Mouse (Mus musculus) heart, embryonic 14.5 days (tissue): ENCODE measurements around the gene Lelp1. TPM values are rescaled to one million over a fixed set of nuclear protein-coding genes. Genes with fewer than 3 reads are reported as not detected.

Source experiments
- ATAC-seq: fragments of 200-750 bp; cut with Nextera tagmentation; 2 replicates; pipeline ENCODE4 v1.8.0; 2017; ENCODE audit warnings: low read depth, moderate TSS enrichment; ENCODE audit not compliant: insufficient number of reproducible peaks, insufficient read depth, low FRiP score
- H3K27ac ChIP-seq, 2 experiments: fragments of 200-500 bp in 1 of 2; fragments of 300-500 bp in 1 of 2; sonication (generic) in 1 of 2; replicated peaks in 1 of 2; 2 replicates each; pipeline ENCODE4 v1.5.1; 2012 to 2014; ENCODE audit warnings: low read depth in 2 of 2, low read length in 2 of 2, control low read depth in 1 of 2, mild to moderate bottlenecking in 1 of 2, mixed read lengths in 1 of 2; ENCODE audit not compliant: control insufficient read depth in 1 of 2, insufficient read depth in 1 of 2
- H3K27me3 ChIP-seq: fragments of 300-500 bp; sonication (generic); 2 replicates; pipeline ENCODE4 v1.6.1; 2014; ENCODE audit warnings: mild to moderate bottlenecking, low read length, control low read depth; ENCODE audit not compliant: control insufficient read depth, insufficient read depth
- H3K36me3 ChIP-seq: fragments of 300-500 bp; sonication (generic); 2 replicates; pipeline ENCODE4 v1.6.1; 2014; ENCODE audit warnings: mild to moderate bottlenecking, control low read depth, low read length, mixed read lengths; ENCODE audit not compliant: control insufficient read depth, insufficient read depth
- H3K4me1 ChIP-seq, 2 experiments: fragments of 200-500 bp in 1 of 2; fragments of 300-500 bp in 1 of 2; sonication (generic) in 1 of 2; 2 replicates each; pipeline ENCODE4 v1.6.1; 2012 to 2014; ENCODE audit warnings: low read length in 2 of 2, control low read depth in 1 of 2, mixed read lengths in 1 of 2; ENCODE audit not compliant: control insufficient read depth in 2 of 2, insufficient read depth in 2 of 2
- H3K4me2 ChIP-seq: fragments of 300-500 bp; sonication (generic); 2 replicates; pipeline ENCODE4 v1.6.1; 2014; ENCODE audit warnings: mild to moderate bottlenecking, low read length
- H3K4me3 ChIP-seq, 2 experiments: fragments of 200-500 bp in 1 of 2; fragments of 300-500 bp in 1 of 2; sonication (generic) in 1 of 2; 2 replicates each; pipeline ENCODE4 v1.5.1; 2012 to 2014; ENCODE audit warnings: low read length in 2 of 2, mild to moderate bottlenecking in 2 of 2, control low read depth in 1 of 2, low read depth in 1 of 2, moderate library complexity in 1 of 2; ENCODE audit not compliant: control insufficient read depth in 1 of 2, insufficient read depth in 1 of 2
- H3K9ac ChIP-seq: fragments of 300-500 bp; sonication (generic); 2 replicates; pipeline ENCODE4 v1.6.1; 2014; ENCODE audit warnings: mild to moderate bottlenecking, low read length
- H3K9me3 ChIP-seq: fragments of 300-500 bp; sonication (generic); 2 replicates; pipeline ENCODE4 v1.6.1; 2016; ENCODE audit warnings: low read length, control low read depth; ENCODE audit not compliant: control insufficient read depth
- WGBS: fragments of 180-500 bp; shearing (Covaris S2); extraction: QIAGEN DNeasy Blood & Tissue Kit; methylation state at CpG from one replicate; pipeline ENCODE4 v1.1.7; 2014; 5-methylcytosine and 5-hydroxymethylcytosine counted together
- polyA plus RNA-seq: library from polyadenylated mRNA; unstranded; fragments of >200 nt; fragmentation: Nextera tagmentation; extraction: Ambion mirVana; gene quantifications from 2 replicates; pipeline ENCODE4 v1.2.1, GENCODE M21; 2014

Lelp1 gene
- polyA plus RNA-seq, 1 experiment from 2014 or later, result not detected

GRCm38 (mm10) chr3:92120902-92121301 lies 21.6 kb downstream of the Lelp1 start:
- Histone ChIP-seq H3K9me3 (no peaks in the 10 kb centered on the region), H3K4me3 (no peak overlapping the region), H3K4me1 (no peaks in the 10 kb centered on the region), H3K4me2 (no peak overlapping the region), H3K36me3 (no peaks in the 10 kb centered on the region), H3K27ac (no peak overlapping the region), H3K27me3 (no peaks in the 10 kb centered on the region), H3K9ac (no peak overlapping the region)
- 67% methylated on average over 3 of the region's 3 CpGs for WGBS
- ATAC-seq, result no peak

- Histone ChIP-seq H3K27me3 (no peaks in the 10 kb centered on the region), H3K36me3 (no peaks in the 10 kb centered on the region), H3K9me3 (no peaks in the 10 kb centered on the region), H3K4me3 (no peak overlapping the region), H3K27ac (no peak overlapping the region), H3K4me2 (no peak overlapping the region), H3K9ac (no peak overlapping the region), H3K4me1 (no peaks in the 10 kb centered on the region)
- 30% methylated on average over 3 of the region's 3 CpGs for WGBS
- no peak for ATAC-seq
Observed at GRCm38 (mm10) chr3:92117930-92118329, 24.6 kb downstream of the Lelp1 start.

GRCm38 (mm10) chr3:92111526-92111925 lies 31.0 kb downstream of the Lelp1 start:
- ATAC-seq, result no peak
- no peak overlapping the region for H3K4me2 ChIP-seq
- no peaks in the 10 kb centered on the region for H3K4me1 ChIP-seq
- no peaks in the 10 kb centered on the region for H3K27me3 ChIP-seq
- H3K27ac ChIP-seq, result no peak overlapping the region
- H3K36me3 ChIP-seq, result no peaks in the 10 kb centered on the region
- H3K4me3 ChIP-seq, result no peak overlapping the region
- no peaks in the 10 kb centered on the region for H3K9me3 ChIP-seq
- H3K9ac ChIP-seq, result no peak overlapping the region

- Histone ChIP-seq H3K9me3 (no peaks in the 10 kb centered on the region), H3K4me1 (no peaks in the 10 kb centered on the region), H3K4me2 (no peak overlapping the region), H3K27ac (no peak overlapping the region), H3K4me3 (no peak overlapping the region), H3K9ac (no peak overlapping the region), H3K36me3 (no peaks in the 10 kb centered on the region), H3K27me3 (no peaks in the 10 kb centered on the region)
- ATAC-seq, result no peak
Observed at GRCm38 (mm10) chr3:92110790-92111189, 31.8 kb downstream of the Lelp1 start.

- Histone ChIP-seq H3K27me3 (no peaks in the 10 kb centered on the region), H3K4me3 (no peak overlapping the region), H3K9ac (no peak overlapping the region), H3K4me1 (no peaks in the 10 kb centered on the region), H3K4me2 (no peak overlapping the region), H3K36me3 (no peaks in the 10 kb centered on the region), H3K9me3 (no peaks in the 10 kb centered on the region), H3K27ac (no peak overlapping the region)
- no peak for ATAC-seq
- WGBS, result 5% methylated on average over 6 of the region's 6 CpGs
Observed at GRCm38 (mm10) chr3:92106582-92106981, 36.0 kb downstream of the Lelp1 start.

Other genes with a start within 250 kb of the Lelp1 start
- not detected in 2 replicates for gene Pglyrp3, start 128.2 kb downstream of the Lelp1 start, polyA plus RNA-seq
- 0.22 and 0.36 TPM in 2 replicates for gene Lor, start 59.6 kb downstream of the Lelp1 start, polyA plus RNA-seq
- gene Prr9, start 18.8 kb downstream of the Lelp1 start, polyA plus RNA-seq, result not detected in 2 replicates
- 0.16 TPM in 1 of 2 replicates, not detected in the other for gene Sprr2a1, start 73.1 kb upstream of the Lelp1 start, polyA plus RNA-seq
- 1.8 and 2.1 TPM in 2 replicates for gene Sprr2a2, start 73.2 kb upstream of the Lelp1 start, polyA plus RNA-seq
- gene Sprr2a3, start 142.7 kb upstream of the Lelp1 start, polyA plus RNA-seq, result not detected in 2 replicates
- not detected in 2 replicates for gene Sprr2b, start 173.9 kb upstream of the Lelp1 start, polyA plus RNA-seq
- not detected in 2 replicates for gene Sprr2d, start 196.4 kb upstream of the Lelp1 start, polyA plus RNA-seq
- not detected in 2 replicates for gene Sprr2e, start 209.4 kb upstream of the Lelp1 start, polyA plus RNA-seq
- gene Sprr2f, start 222.4 kb upstream of the Lelp1 start, polyA plus RNA-seq, result not detected in 2 replicates
- gene Sprr2h, start 242.9 kb upstream of the Lelp1 start, polyA plus RNA-seq, result not detected in 2 replicates